Mouse (Mus musculus) forebrain, embryonic 15.5 days (tissue): ENCODE data around the gene Rnf183. TPM values are rescaled to one million over a fixed set of nuclear protein-coding genes. Genes with fewer than 3 reads are reported as not detected.
A peak's percentile ranks its signal among the peaks of the same experiment; 100 is the strongest.
"Not testable (repeated sequence)": the region's sequence is repeated elsewhere in the genome, so short reads cannot be mapped to it uniquely, and the experiment has no call there.

Source experiments
- ATAC-seq: fragments of 200-750 bp; cut with Nextera tagmentation; replicated peaks from 2 replicates; pipeline ENCODE4 v1.8.0; 2017; ENCODE audit warnings: mild to moderate bottlenecking, moderate TSS enrichment, moderate library complexity
- H3K27ac ChIP-seq: fragments of 300-500 bp; sonication (generic); replicated peaks from 2 replicates; pipeline ENCODE4 v1.5.1; 2015; ENCODE audit warnings: mild to moderate bottlenecking, inconsistent platforms
- H3K27me3 ChIP-seq: fragments of 300-500 bp; sonication (generic); 2 replicates; pipeline ENCODE4 v1.6.1; 2015; ENCODE audit warnings: inconsistent platforms
- H3K36me3 ChIP-seq: fragments of 300-500 bp; sonication (generic); 2 replicates; pipeline ENCODE4 v1.6.1; 2015; ENCODE audit warnings: mild to moderate bottlenecking, inconsistent platforms
- H3K4me1 ChIP-seq: fragments of 300-500 bp; sonication (generic); 2 replicates; pipeline ENCODE4 v1.6.1; 2015; ENCODE audit warnings: inconsistent platforms
- H3K4me2 ChIP-seq: fragments of 300-500 bp; sonication (generic); replicated peaks from 2 replicates; pipeline ENCODE4 v1.6.1; 2015; ENCODE audit warnings: mild to moderate bottlenecking, inconsistent platforms
- H3K4me3 ChIP-seq: fragments of 300-500 bp; sonication (generic); 2 replicates; pipeline ENCODE4 v1.5.1; 2015; ENCODE audit warnings: mild to moderate bottlenecking, inconsistent platforms
- H3K9ac ChIP-seq: fragments of 300-500 bp; sonication (generic); replicated peaks from 2 replicates; pipeline ENCODE4 v1.6.1; 2015; ENCODE audit warnings: mild to moderate bottlenecking, inconsistent platforms
- H3K9me3 ChIP-seq: fragments of 300-500 bp; sonication (generic); 2 replicates; pipeline ENCODE4 v1.6.1; 2016; ENCODE audit warnings: inconsistent platforms
- WGBS: fragments of 180-500 bp; shearing (Covaris S2); methylation state at CpG from one replicate; pipeline ENCODE4 v1.1.7; 2015; ENCODE audit warnings: mixed read lengths; 5-methylcytosine and 5-hydroxymethylcytosine counted together
- polyA plus RNA-seq: library from polyadenylated mRNA; unstranded; fragments of >200 nt; fragmentation: Nextera tagmentation; extraction: Ambion mirVana; gene quantifications from 2 replicates; pipeline ENCODE4 v1.2.1, GENCODE M21; 2015

Rnf183 gene
- 0.32 TPM in 1 of 2 replicates, not detected in the other for polyA plus RNA-seq

DNA sequence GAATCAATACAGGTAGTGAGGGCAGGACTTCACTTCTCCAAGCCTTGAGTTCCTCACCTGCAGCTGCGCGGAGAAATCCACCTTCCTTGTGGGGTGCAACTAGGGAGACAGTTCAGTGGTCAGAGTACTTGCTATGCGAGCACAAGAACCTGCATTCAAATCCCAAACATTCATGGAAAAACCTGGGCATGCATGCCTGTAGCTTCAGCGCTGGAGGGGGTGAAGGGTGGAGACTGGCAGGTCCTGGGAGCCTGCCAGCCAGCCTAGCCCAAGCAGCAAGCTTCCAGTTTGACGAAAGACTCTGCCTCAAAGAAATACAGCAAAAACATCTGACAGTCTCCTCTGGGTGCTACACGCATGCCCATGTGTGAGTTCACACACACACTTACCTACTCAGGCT is at the start of gene Rnf183:
Gene Rnf183 (minus strand): TSS at position 172 of the 400 bp plus-strand sequence.
- H3K4me2 ChIP-seq = no peak within 1 kb of the TSS
- H3K36me3 ChIP-seq = no peaks in the 10 kb centered on the region
- H3K4me1 ChIP-seq = no peaks in the 10 kb centered on the region
- H3K27ac ChIP-seq = no peak within 1 kb of the TSS
- no peaks in the 10 kb centered on the region for H3K9me3 ChIP-seq
- no peak for ATAC-seq
- WGBS = 81% methylated on average over 6 of the region's 6 CpGs
- no peak within 1 kb of the TSS for H3K4me3 ChIP-seq
- H3K27me3 ChIP-seq = no peaks in the 10 kb centered on the region
- H3K9ac ChIP-seq = no peak within 1 kb of the TSS

GRCm38 (mm10) chr4:62480709-62481605 is 45.9 kb upstream of the Rnf183 start:
- H3K4me1 ChIP-seq = peaks cover 9% of the 10 kb centered on the region
- H3K36me3 ChIP-seq = no peaks in the 10 kb centered on the region
- no peaks in the 10 kb centered on the region for H3K9me3 ChIP-seq
- WGBS = 52% methylated on average over 10 of the region's 10 CpGs
- H3K27ac ChIP-seq = no peak overlapping the region
- H3K9ac ChIP-seq = no peak overlapping the region
- 0 out of 2 replicates have a peak, but pooled peaks have one; percentile 30 for ATAC-seq
- H3K4me2 ChIP-seq = no peak overlapping the region
- H3K27me3 ChIP-seq = peaks cover 28% of the 10 kb centered on the region
- no peak overlapping the region for H3K4me3 ChIP-seq

- Histone ChIP-seq H3K27me3 (peaks cover 28% of the 10 kb centered on the region), H3K9ac (no peak within 1 kb of the TSS), H3K27ac (no peak within 1 kb of the TSS), H3K4me1 (peaks cover 9% of the 10 kb centered on the region), H3K4me2 (peak within 1 kb of the TSS; percentile 55), H3K36me3 (no peaks in the 10 kb centered on the region), H3K4me3 (peak within 1 kb of the TSS; percentile 41), H3K9me3 (no peaks in the 10 kb centered on the region)
- peak; percentile 74 for ATAC-seq
- WGBS = 2% methylated on average over 67 of the region's 71 CpGs
These were observed 45.1 kb upstream of the Rnf183 start, which contains the start of gene Bspry for GRCm38 (mm10) chr4:62479937-62480708. Bspry (plus strand) TSS chr4:62480053.

- peaks cover 28% of the 10 kb centered on the region for H3K27me3 ChIP-seq
These were observed 44.5 kb upstream of the Rnf183 start for GRCm38 (mm10) chr4:62479593-62479936.

DNA sequence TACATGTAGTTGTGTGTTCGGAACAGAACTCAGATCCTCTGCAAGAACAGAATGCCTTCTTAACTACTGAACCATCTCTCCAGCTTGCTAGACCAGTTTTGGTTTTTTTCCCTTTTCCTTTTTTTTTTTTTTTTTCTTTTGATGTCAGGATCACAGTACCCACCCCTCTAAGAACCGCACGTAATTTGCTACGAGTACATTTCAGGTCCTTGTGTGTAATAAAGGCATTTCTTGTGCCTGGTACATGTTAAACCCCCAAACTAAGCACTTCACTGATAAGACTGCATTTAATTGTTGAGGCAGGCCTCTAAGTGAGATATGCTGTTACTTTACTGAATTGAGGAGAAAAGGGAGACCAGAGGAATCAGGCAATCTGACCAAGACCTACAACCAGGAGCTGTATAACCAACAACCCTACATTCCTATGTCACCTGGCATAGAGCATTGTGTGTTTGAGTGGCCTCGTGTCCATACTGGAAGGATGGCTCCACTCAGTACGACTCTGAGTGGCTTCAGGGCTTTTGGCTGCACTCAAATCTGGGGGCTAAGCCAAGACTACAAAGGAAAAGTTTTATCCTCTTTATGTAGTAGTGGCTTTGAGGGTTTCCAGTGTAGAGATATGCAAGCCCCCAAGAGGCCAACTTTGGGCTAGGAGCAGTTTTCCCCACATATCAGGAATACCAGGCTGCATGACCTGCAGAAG is 42.6 kb upstream of the Rnf183 start:
- no peak overlapping the region for H3K27ac ChIP-seq
- no peak for ATAC-seq
- no peak overlapping the region for H3K9ac ChIP-seq
- H3K4me1 ChIP-seq = peaks cover 9% of the 10 kb centered on the region
- peaks cover 28% of the 10 kb centered on the region for H3K27me3 ChIP-seq
- 80% methylated on average over 6 of the region's 6 CpGs for WGBS
- H3K4me2 ChIP-seq = no peak overlapping the region
- H3K4me3 ChIP-seq = no peak overlapping the region
- H3K9me3 ChIP-seq = no peaks in the 10 kb centered on the region
- H3K36me3 ChIP-seq = no peaks in the 10 kb centered on the region

More at GRCm38 (mm10) chr4:62479593-62479936, 44.5 kb upstream of the Rnf183 start:
- ATAC-seq = peak; percentile 18; the same call in 1 of the 2 replicates
- H3K9ac ChIP-seq, H3K27ac ChIP-seq, H3K36me3 ChIP-seq, H3K9me3 ChIP-seq, H3K4me1 ChIP-seq: not testable (repeated sequence)
- H3K4me3 ChIP-seq = peak overlapping the region; percentile 41
- H3K4me2 ChIP-seq = peak overlapping the region; percentile 55
- WGBS = 16% methylated on average over 11 of the region's 11 CpGs

DNA sequence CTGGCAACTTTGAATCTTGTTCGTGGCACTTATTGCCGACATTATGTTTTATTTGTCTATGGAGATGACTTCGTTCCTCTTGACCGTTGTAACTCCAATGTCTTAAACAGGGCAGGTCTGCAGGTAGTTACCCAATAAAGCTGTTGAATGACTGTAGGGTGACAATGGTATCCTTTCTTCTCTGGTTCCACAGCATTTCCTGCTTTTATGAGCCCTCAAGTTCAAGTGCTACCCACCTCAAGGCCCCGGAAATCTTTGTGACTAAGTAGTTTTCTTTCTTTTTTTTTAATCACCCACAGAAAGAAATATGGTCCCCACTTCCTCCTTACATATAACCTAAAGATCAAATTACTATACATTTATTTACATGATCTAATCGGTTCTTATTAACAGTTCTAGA is 40.7 kb upstream of the Rnf183 start:
- WGBS = 94% methylated on average over 6 of the region's 6 CpGs
- Histone ChIP-seq H3K27ac (no peak overlapping the region), H3K36me3 (no peaks in the 10 kb centered on the region), H3K9me3 (no peaks in the 10 kb centered on the region), H3K4me3 (no peak overlapping the region), H3K4me1 (peaks cover 9% of the 10 kb centered on the region), H3K4me2 (no peak overlapping the region), H3K9ac (no peak overlapping the region), H3K27me3 (peaks cover 28% of the 10 kb centered on the region)
- ATAC-seq = no peak

DNA sequence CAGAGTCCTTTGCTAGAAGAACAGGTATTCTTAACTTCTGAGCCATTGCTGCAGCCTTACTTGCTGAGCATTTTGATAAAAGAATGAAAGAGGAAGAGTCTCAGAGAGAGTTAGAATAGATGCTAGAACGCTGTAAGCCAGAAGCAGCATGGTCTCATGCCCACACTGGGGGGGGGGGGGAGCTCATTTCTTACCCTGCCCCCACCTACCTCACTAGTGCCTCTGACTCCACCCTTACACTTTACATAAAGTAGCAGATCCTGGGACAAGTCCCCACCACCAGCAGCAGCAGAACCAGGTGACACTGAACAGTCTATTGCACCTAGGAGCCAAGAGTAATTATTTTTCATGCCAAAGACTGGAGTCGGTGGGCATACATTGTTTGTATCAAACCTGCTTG is 40.1 kb upstream of the Rnf183 start:
- Histone ChIP-seq H3K9me3 (no peaks in the 10 kb centered on the region), H3K27ac (no peak overlapping the region), H3K4me2 (no peak overlapping the region), H3K27me3 (peaks cover 23% of the 10 kb centered on the region), H3K4me1 (peaks cover 12% of the 10 kb centered on the region), H3K9ac (no peak overlapping the region), H3K36me3 (no peaks in the 10 kb centered on the region), H3K4me3 (no peak overlapping the region)
- 85% methylated on average over 2 of the region's 2 CpGs for WGBS
- ATAC-seq = no peak

GRCm38 (mm10) chr4:62472071-62472470 is 37.0 kb upstream of the Rnf183 start:
- Histone ChIP-seq H3K4me3 (no peak overlapping the region), H3K36me3 (no peaks in the 10 kb centered on the region), H3K9ac (no peak overlapping the region), H3K4me2 (no peak overlapping the region), H3K27me3 (no peaks in the 10 kb centered on the region), H3K9me3 (no peaks in the 10 kb centered on the region), H3K27ac (no peak overlapping the region), H3K4me1 (peaks cover 6% of the 10 kb centered on the region; the same call in 1 of the 2 replicates)
- no peak for ATAC-seq
- 94% methylated on average over 2 of the region's 2 CpGs for WGBS

DNA sequence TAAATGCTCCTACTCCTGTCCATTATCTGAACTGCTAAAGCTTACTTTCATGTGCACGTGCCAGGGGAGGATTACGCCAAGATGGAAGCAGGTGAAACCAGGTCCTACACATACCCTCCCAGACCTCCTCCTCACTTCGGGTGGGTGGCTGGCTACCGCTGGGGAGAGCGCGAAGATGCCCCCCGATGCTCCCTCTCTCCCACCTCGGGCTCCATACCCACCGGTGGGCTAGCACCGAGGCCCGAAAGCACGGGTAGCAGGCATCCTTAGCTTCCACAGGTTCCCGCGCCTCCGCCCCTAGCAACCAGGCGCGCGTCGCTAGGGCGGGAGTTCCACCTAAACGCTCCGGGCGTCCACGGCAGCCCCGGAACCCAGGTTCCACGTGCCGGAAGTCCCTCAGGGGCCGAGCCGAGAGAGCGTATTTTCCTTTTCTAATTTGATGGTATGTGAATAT is 35.6 kb upstream of the Rnf183 start, which contains the start of gene Wdr31:
Gene Wdr31 (minus strand): TSS at position 299 of the 454 bp plus-strand sequence.
- WGBS = 0% methylated on average over 30 of the region's 30 CpGs
- Histone ChIP-seq H3K27me3 (no peaks in the 10 kb centered on the region), H3K4me2 (peak within 1 kb of the TSS; percentile 80), H3K27ac (peak within 1 kb of the TSS; percentile 55; the same call in 1 of the 2 replicates), H3K36me3 (no peaks in the 10 kb centered on the region), H3K9ac (peak within 1 kb of the TSS; percentile 66), H3K4me3 (peak within 1 kb of the TSS; percentile 80), H3K4me1 (peaks cover 6% of the 10 kb centered on the region; the same call in 1 of the 2 replicates), H3K9me3 (no peaks in the 10 kb centered on the region)
- peak; percentile 98 for ATAC-seq

GRCm38 (mm10) chr4:62468158-62468557 is 33.1 kb upstream of the Rnf183 start:
- no peaks in the 10 kb centered on the region for H3K9me3 ChIP-seq
- no peak overlapping the region for H3K4me2 ChIP-seq
- no peak overlapping the region for H3K9ac ChIP-seq
- H3K4me1 ChIP-seq = peaks cover 6% of the 10 kb centered on the region; the same call in 1 of the 2 replicates
- no peak overlapping the region for H3K4me3 ChIP-seq
- WGBS = 97% methylated on average over 1 of the region's 1 CpGs
- no peak for ATAC-seq
- H3K36me3 ChIP-seq = no peaks in the 10 kb centered on the region
- H3K27me3 ChIP-seq = no peaks in the 10 kb centered on the region
- H3K27ac ChIP-seq = no peak overlapping the region

- WGBS = 87% methylated on average over 2 of the region's 2 CpGs
- no peaks in the 10 kb centered on the region for H3K9me3 ChIP-seq
- ATAC-seq = no peak
These were observed 28.1 kb upstream of the Rnf183 start for GRCm38 (mm10) chr4:62463124-62463523.

More at GRCm38 (mm10) chr4:62463124-62463523, 28.1 kb upstream of the Rnf183 start:
- H3K4me1 ChIP-seq = peaks cover 5% of the 10 kb centered on the region
- H3K27ac ChIP-seq = no peak overlapping the region
- H3K4me3 ChIP-seq = no peak overlapping the region
- H3K36me3 ChIP-seq = no peaks in the 10 kb centered on the region
- H3K9ac ChIP-seq = no peak overlapping the region
- no peaks in the 10 kb centered on the region for H3K27me3 ChIP-seq
- no peak overlapping the region for H3K4me2 ChIP-seq
